Mouse (Mus musculus) heart, embryonic 16.5 days (tissue): Measurements from ENCODE around the gene Gas1. TPM values are rescaled to one million over a fixed set of nuclear protein-coding genes. Genes with fewer than 3 reads are reported as not detected.

Experiments
- ATAC-seq: fragments of 200-750 bp; cut with Nextera tagmentation; replicated peaks from 2 replicates; pipeline ENCODE4 v1.8.0; 2017; ENCODE audit warnings: moderate number of reproducible peaks; ENCODE audit not compliant: insufficient read depth, low FRiP score; ENCODE audit errors: extremely low read depth
- H3K27ac ChIP-seq: fragments of 300-500 bp; sonication (generic); 2 replicates; pipeline ENCODE4 v1.5.1; 2014; ENCODE audit warnings: mild to moderate bottlenecking, low read length, control low read depth, moderate library complexity
- H3K27me3 ChIP-seq: fragments of 300-500 bp; sonication (generic); 2 replicates; pipeline ENCODE4 v1.6.1; 2014; ENCODE audit warnings: low read length, mixed read lengths; ENCODE audit not compliant: control insufficient read depth, insufficient read depth
- H3K36me3 ChIP-seq: fragments of 300-500 bp; sonication (generic); 2 replicates; pipeline ENCODE4 v1.6.1; 2014; ENCODE audit not compliant: control insufficient read depth, insufficient read depth
- H3K4me1 ChIP-seq: fragments of 300-500 bp; sonication (generic); 2 replicates; pipeline ENCODE4 v1.6.1; 2014; ENCODE audit warnings: low read length, mixed read lengths; ENCODE audit not compliant: control insufficient read depth, insufficient read depth
- H3K4me2 ChIP-seq: fragments of 300-500 bp; sonication (generic); 2 replicates; pipeline ENCODE4 v1.6.1; 2014; ENCODE audit warnings: low read depth, mild to moderate bottlenecking, control low read depth, low read length
- H3K4me3 ChIP-seq: fragments of 300-500 bp; sonication (generic); 2 replicates; pipeline ENCODE4 v1.5.1; 2014; ENCODE audit warnings: mild to moderate bottlenecking, control low read depth, low read length
- H3K9ac ChIP-seq: fragments of 300-500 bp; sonication (generic); 2 replicates; pipeline ENCODE4 v1.6.1; 2014; ENCODE audit warnings: low read length, control low read depth
- H3K9me3 ChIP-seq: fragments of 300-500 bp; sonication (generic); replicated peaks from 2 replicates; pipeline ENCODE4 v1.6.1; 2016; ENCODE audit warnings: low read length; ENCODE audit not compliant: control insufficient read depth
- WGBS: fragments of 180-500 bp; shearing (Covaris S2); extraction: QIAGEN DNeasy Blood & Tissue Kit; methylation state at CpG from one replicate; pipeline ENCODE4 v1.1.7; 2014; 5-methylcytosine and 5-hydroxymethylcytosine counted together
- polyA plus RNA-seq: library from polyadenylated mRNA; unstranded; fragments of >200 nt; fragmentation: Nextera tagmentation; extraction: Ambion mirVana; gene quantifications from 2 replicates; pipeline ENCODE4 v1.2.1, GENCODE M21; 2015

Gas1 gene
- polyA plus RNA-seq, 1 experiment from 2014 or later, result 26.2 TPM

GRCm38 (mm10) chr13:60193273-60193672, 16.1 kb upstream of the Gas1 start:
- Histone ChIP-seq H3K4me2 (no peak overlapping the region), H3K27me3 (no peaks in the 10 kb centered on the region), H3K36me3 (no peaks in the 10 kb centered on the region), H3K9me3 (no peaks in the 10 kb centered on the region), H3K4me3 (no peak overlapping the region), H3K9ac (no peak overlapping the region), H3K4me1 (no peaks in the 10 kb centered on the region), H3K27ac (no peak overlapping the region)
- WGBS, result 45% methylated on average over 6 of the region's 6 CpGs
- ATAC-seq, result no peak

- ATAC-seq, result no peak
- Histone ChIP-seq H3K9ac (no peak overlapping the region), H3K9me3 (no peaks in the 10 kb centered on the region), H3K4me1 (no peaks in the 10 kb centered on the region), H3K27me3 (no peaks in the 10 kb centered on the region), H3K4me2 (no peak overlapping the region), H3K27ac (no peak overlapping the region), H3K36me3 (no peaks in the 10 kb centered on the region), H3K4me3 (no peak overlapping the region)
- 41% methylated on average over 10 of the region's 10 CpGs for WGBS
These were observed 12.8 kb upstream of the Gas1 start for GRCm38 (mm10) chr13:60189923-60190322.

DNA sequence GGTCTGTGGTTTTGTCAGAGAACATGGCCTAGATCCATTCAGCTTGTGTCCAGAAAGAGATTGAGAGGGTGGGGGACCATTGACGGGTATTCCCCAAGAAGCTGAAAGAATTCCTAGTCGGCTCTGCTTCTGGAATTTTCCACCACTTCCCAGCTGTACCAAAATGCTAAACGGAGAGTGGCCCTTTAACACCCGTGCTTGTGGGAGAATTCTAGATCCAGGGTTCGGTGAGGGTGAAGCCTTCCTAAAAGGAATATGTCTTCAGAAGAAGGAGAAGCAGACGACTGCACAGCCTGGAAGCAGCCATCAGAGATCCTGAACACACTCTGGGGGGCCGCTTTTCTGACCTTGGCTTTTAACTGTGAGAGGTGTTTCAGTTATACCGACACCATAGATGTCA, 11.8 kb upstream of the Gas1 start:
- Histone ChIP-seq H3K4me1 (no peaks in the 10 kb centered on the region), H3K9ac (no peak overlapping the region), H3K27me3 (no peaks in the 10 kb centered on the region), H3K9me3 (no peaks in the 10 kb centered on the region), H3K4me3 (no peak overlapping the region), H3K27ac (no peak overlapping the region), H3K36me3 (no peaks in the 10 kb centered on the region), H3K4me2 (no peak overlapping the region)
- WGBS, result 76% methylated on average over 8 of the region's 8 CpGs
- ATAC-seq, result no peak

DNA sequence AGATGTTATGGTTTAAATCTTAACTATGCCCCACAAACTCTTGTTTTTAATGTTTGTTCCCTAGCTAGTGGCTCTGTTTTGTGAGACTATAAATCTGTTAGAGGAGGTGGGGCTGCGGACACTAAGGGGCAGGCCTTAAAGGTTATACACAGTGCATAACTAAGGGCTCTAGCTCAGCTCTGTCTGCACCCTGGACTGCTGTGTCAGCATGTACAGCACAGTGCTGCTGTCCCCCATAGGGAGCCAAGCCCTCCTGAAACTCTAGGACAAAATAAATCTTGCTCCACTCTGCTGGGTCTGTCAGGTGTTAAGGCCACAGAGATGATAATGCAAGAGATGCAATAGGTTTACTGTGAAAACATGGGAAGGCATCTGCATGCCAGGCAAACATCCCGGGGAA, 10.1 kb upstream of the Gas1 start:
- 86% methylated on average over 2 of the region's 2 CpGs for WGBS
- no peaks in the 10 kb centered on the region for H3K36me3 ChIP-seq
- ATAC-seq, result no peak

GRCm38 (mm10) chr13:60182346-60182745, 5.2 kb upstream of the Gas1 start:
- Histone ChIP-seq H3K9me3 (peaks cover 3% of the 10 kb centered on the region; the same call in 1 of the 2 replicates), H3K9ac (no peak overlapping the region), H3K4me3 (no peak overlapping the region), H3K27me3 (no peaks in the 10 kb centered on the region), H3K4me1 (no peaks in the 10 kb centered on the region), H3K27ac (no peak overlapping the region), H3K4me2 (no peak overlapping the region), H3K36me3 (no peaks in the 10 kb centered on the region)
- no peak for ATAC-seq
- 74% methylated on average over 4 of the region's 4 CpGs for whole genome bisulfite sequencing

More for the DNA sequence above, 10.1 kb upstream of the Gas1 start:
- H3K4me3 ChIP-seq, result no peak overlapping the region
- H3K27me3 ChIP-seq, result no peaks in the 10 kb centered on the region
- H3K9ac ChIP-seq, result no peak overlapping the region
- H3K9me3 ChIP-seq, result peaks cover 3% of the 10 kb centered on the region; the same call in 1 of the 2 replicates
- no peak overlapping the region for H3K4me2 ChIP-seq
- H3K4me1 ChIP-seq, result no peaks in the 10 kb centered on the region
- no peak overlapping the region for H3K27ac ChIP-seq

DNA sequence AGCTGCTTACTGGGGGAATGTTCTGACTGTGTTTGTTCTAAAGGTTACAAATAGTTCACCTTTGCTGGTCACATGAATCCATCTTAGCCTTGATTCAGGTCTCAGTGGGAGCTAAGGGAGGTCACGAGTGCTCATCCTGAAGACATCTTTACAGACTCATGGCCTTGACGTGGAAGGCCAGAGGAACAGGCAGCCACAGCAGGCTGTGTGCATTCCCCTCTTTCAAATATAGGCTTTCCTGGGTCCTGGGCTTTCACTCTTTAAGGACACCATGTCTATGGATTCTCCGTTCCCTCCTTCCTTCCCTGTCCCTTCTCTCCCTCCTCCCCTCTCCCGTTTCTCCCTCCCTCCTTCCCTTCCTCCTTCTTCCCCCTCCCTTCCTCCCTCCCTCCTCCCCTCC, 2.5 kb upstream of the Gas1 start:
- Histone ChIP-seq H3K4me2 (no peak overlapping the region), H3K9ac (no peak overlapping the region), H3K9me3 (peaks cover 3% of the 10 kb centered on the region; the same call in 1 of the 2 replicates), H3K36me3 (no peaks in the 10 kb centered on the region), H3K27ac (no peak overlapping the region), H3K4me1 (no peaks in the 10 kb centered on the region), H3K4me3 (no peak overlapping the region), H3K27me3 (no peaks in the 10 kb centered on the region)
- no peak for ATAC-seq
- WGBS, result 87% methylated on average over 4 of the region's 4 CpGs

GRCm38 (mm10) chr13:60178416-60178815, 1.3 kb upstream of the Gas1 start:
- WGBS, result under 1% methylated on average over 15 of the region's 15 CpGs
- no peak; the same call in 1 of the 2 replicates for ATAC-seq
- H3K27ac ChIP-seq, result peak overlapping the region; percentile 98

DNA sequence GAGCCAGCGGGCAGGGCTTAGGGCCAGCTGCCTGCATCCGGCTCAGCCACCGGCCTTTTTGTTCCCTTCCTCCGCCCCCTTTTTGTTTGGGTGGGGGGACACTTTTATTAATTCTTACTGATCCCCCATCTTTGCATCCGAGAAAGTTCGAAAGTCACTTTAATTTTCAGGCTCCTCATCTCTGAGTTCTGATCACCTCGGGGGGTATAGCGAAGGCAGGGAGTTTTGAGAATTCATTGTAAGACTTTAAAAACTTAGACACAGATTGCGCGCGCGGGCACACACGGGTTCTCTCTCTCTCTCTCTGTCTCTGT, 589 bp upstream of the Gas1 start:
- ATAC-seq, result no peak
- peak overlapping the region; percentile 80 for H3K4me2 ChIP-seq
- H3K4me1 ChIP-seq, result peaks cover 12% of the 10 kb centered on the region
- H3K27ac ChIP-seq, result peak overlapping the region; percentile 98
- H3K9me3 ChIP-seq, result no peaks in the 10 kb centered on the region
- peak overlapping the region; percentile 63 for H3K4me3 ChIP-seq
- 0% methylated on average over 13 of the region's 13 CpGs for WGBS
- no peaks in the 10 kb centered on the region for H3K36me3 ChIP-seq
- H3K9ac ChIP-seq, result peak overlapping the region; percentile 53
- no peaks in the 10 kb centered on the region for H3K27me3 ChIP-seq

More at GRCm38 (mm10) chr13:60178416-60178815, 1.3 kb upstream of the Gas1 start:
- Histone ChIP-seq H3K4me2 (peak overlapping the region; percentile 80), H3K9me3 (peaks cover 3% of the 10 kb centered on the region; the same call in 1 of the 2 replicates), H3K36me3 (no peaks in the 10 kb centered on the region), H3K9ac (peak overlapping the region; percentile 53), H3K4me3 (peak overlapping the region; percentile 63), H3K4me1 (peaks cover 7% of the 10 kb centered on the region), H3K27me3 (no peaks in the 10 kb centered on the region)

DNA sequence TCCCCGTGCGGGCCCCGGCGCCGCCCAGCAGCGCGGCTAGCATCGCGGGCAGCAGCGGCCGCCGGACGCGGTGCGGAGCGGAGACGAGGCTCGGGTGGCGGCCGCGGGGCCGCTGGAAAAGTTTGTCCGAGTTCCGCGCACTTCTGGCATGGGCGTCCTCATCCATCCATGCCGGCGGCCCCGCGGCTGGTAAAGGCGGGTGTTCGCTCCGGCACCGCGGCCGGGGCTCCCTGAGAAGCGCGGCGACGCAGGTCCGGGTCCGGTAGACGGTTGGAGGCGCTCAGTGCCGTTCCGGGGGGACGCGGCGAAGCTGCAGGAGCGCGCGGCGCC, 424 bp downstream of the Gas1 start:
- peak overlapping the region; percentile 63 for H3K4me3 ChIP-seq
- no peaks in the 10 kb centered on the region for H3K27me3 ChIP-seq
- H3K4me1 ChIP-seq, result peaks cover 12% of the 10 kb centered on the region
- WGBS, result under 1% methylated on average over 53 of the region's 53 CpGs
- no peak for ATAC-seq
- no peaks in the 10 kb centered on the region for H3K9me3 ChIP-seq
- peak overlapping the region; percentile 80 for H3K4me2 ChIP-seq
- no peaks in the 10 kb centered on the region for H3K36me3 ChIP-seq
- H3K9ac ChIP-seq, result peak overlapping the region; percentile 96
- H3K27ac ChIP-seq, result peak overlapping the region; percentile 98
